Mouse (Mus musculus) mouse trophoblast stem cell (cell line): Measurements from ENCODE around the gene Polr3h.

Source experiments
- in situ Hi-C, 2 experiments: fragments of 300-500 bp; cut with MseI, MboI; formaldehyde crosslinking; loops; 2 replicates in 1 of 2; 3 replicates in 1 of 2; pipeline ENCODE4 v1.15.1; 2025

The Polr3h gene

DNA sequence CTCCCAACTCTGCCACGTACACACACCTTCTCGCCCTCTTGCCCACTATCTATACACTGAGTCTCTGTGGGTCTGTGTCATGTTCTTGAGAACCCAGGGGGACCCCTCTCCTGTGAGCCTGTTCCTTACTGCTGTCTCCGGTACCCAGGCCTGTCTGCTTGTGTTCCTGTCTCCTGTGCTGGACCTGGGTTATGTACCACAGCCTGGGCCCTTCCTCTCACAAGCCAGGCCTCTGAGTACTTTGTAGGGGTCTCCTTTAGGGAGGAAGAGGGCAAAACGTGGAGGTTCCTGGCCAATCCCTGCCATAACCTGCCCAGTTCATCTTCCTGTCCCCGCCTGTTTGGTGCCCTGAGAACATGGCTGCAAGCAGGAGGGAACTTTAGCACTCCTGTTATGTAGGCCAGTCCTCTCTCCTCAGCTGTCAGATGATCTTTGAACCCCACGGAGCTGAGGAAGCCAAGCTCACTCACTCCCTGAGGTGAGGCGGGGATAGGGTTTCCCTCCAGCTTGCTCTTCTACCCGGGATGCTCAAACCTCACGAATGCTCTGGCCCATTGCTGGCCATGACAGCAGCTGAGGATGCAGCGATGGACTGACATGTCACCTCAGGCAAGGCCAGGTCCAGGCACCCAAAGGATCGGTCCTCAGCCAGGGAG is 23.6 kb upstream of the Polr3h start:
- in situ Hi-C loops: loop anchor here (5.0 kb wide), 1 partner anchor 38 kb away; the partner anchor contains the start of gene Xrcc6 (in 2 of the 2)

DNA sequence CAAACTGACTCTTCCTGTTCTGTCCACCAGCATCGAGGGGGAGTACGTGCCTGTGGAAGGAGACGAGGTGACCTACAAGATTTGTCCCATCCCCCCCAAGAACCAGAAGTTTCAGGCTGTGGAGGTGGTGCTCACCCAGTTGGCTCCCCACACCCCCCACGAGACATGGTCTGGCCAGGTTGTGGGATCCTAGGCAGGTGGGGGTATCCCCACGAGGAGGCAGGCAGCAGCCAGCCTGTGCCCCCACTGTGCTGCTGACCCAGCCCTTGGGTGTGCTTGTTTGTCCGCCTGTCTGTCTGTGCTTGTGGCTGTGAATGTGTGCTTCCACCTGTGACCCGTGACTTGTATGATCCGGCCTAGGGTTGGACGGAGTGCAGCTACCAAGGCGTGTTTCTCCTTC is 23.0 kb upstream of the Polr3h start:
- in situ Hi-C loops: no loop called here

DNA sequence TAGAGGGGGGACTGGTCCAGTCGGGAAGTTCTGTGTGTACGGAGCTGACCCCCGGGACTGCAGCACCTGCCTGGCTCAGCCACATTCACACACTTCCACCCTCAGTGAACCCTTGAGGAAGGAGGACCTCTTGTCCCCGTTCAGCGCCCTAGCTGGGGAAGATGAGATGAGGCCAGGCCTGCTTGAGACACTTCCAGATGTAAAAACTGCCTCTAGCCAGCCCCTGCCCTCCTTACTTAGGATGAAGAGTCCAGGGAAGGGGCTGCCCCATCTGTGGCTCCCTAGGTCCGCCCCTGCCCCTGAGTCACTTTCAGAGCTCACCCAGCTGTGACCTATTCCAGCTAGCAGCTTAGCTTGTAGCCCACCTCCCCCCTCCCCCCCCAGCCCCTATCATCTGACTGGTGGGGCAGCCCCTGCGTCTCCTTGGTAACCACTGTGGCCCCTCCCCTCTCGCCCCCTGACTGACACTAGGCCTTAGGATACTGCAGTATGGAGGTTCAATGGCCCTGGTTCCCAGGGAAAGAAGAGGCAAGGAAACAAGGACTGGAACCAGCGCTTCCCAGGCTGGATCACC is 17.2 kb upstream of the Polr3h start:
- in situ Hi-C loops: no loop called here

DNA sequence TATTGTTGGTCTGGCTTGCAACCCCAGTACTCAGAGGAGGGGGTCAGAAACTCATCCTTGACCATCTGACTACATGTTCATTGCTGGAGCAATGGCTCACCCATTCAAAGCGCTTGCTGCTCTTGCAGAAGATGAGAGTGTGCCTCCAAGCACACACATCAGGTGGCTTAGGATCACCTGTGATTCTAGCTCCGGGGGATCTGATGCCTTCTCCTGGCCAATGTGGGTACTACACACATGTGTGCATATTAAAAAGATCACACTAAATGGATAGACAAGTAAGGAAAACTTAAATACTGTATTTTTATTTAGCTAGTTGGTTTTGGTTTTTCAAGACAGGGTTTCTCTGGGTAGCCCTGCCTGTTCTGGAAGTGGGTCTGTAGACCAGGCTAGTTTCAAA is 15.0 kb upstream of the Polr3h start:
- in situ Hi-C loops: no loop called here

DNA sequence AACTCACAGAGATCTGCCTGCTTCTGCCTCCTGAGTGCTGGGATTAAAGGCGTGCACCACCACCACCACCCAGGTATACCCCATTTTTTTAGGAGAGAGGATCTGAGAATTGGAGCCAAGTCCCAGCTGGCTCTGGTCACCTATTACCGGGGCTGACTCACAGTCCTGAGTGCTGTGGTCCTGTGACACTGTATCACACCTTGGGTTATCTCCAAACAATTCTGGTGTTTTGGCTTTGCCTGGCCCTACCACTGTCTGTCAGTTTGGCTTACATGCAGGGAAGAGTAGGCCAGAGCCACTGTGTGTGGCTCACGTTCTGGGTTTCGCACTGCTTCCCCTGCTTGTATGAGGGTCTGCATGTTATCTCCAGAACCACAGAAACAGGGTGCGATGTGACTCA is 14.2 kb upstream of the Polr3h start:
- in situ Hi-C loops: no loop called here

DNA sequence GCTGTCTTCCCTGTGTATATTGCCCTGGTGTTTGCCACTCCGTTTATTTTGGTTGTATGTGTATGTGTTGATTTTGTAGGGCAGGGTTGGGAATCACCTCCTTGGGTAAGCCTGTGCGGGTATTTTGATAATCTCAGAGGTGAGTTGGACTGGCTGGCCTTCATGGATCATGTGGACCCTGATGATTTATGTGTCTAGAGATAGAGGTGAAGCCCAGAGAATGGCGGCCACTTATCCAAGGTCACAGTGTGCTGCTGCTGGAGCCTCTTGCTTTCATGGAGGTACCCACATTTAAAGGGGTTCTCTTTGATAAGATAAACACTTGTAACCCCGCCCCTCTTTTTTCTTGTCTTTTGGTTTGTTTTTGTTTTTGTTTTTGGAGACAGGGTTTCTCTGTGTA is 13.7 kb upstream of the Polr3h start:
- in situ Hi-C loops: no loop called here

DNA sequence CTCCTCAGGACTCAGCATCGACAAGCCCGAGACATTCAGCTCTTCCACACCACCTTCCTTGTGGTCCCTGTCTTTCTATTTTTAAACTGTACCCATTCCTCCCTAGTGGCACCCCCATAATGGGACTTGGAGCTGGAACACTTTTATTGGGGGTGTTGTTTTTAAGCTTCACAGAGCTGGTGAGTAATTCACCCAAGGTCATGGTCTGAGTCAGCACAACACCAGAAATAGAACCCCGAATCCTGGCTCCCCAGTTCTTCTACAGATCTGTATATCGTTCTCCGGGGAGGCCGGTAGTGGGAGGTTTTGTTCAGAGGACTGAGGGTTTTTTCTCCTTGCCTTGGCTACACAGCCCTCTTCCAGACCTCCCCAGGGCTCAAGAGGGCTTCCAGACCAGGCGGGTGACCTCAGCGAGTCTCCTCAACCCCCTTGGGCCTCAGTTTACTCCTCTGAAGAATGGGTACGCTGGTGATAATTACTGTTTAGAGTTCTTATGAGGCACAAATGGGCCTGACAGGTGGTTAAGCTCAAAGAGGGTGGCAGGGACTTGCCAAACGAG is 13.2 kb upstream of the Polr3h start:
- in situ Hi-C loops: no loop called here

DNA sequence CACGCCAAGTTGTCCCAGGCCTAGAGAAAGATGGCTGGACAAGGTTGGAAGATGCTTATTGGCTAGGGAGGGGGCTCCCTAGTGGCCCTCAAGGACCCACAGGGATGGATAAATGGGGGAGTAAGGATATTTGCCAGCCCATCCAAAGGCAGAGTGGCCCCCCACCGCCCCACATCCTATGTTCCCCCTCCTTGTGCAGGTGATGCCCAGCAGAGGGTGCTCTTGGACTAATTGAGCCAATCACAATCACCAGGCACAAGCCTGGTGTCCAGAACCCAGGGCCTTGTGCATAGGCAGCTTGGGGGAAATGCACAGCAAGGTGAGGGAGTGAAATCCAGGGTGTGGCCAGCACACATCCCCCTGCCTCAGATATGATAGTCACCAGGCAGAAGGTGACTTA is 12.2 kb upstream of the Polr3h start:
- in situ Hi-C loops: no loop called here

DNA sequence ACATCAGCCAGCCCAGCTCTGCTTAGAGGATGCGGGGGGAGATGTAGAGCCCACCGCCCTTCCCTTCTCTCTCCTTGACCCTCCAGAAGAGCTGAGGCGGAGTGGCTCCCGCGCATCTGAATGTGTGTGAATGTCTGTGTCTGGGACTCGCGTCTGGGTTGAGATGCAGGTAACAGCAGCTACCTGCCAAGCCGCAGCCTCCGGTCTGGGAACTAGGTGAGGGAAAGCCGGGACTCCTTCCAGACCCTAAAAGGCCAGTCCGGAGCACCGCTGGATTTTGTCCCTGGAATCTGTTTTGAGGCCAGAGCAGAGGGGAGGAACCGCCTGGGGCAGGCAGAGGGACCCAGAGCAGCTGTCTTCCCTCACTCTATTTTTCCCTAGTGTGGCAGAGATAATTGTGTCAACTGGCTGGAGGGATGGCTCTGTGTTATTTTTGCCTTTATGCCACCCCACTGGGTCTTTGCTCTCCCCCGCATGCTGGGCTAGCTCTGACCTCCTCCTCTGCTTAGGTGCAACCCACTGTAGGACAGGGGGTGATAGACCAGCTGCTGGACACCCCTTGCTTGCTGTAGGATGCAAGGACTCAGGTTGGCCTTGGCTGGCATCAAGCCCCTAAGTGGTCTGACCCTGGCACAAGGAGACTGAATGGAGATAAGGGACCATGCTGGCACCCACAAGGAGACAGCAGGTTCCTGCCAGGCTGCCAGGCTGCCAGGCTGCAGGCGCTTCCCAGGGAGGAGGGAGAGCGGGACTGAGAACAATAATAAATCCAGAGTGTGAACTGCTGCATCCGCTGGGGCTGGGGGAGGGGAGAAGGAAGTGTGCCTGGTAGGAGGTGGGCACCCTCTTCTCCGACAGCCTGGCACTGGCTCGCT is 11.3 kb upstream of the Polr3h start:
- in situ Hi-C loops: no loop called here

DNA sequence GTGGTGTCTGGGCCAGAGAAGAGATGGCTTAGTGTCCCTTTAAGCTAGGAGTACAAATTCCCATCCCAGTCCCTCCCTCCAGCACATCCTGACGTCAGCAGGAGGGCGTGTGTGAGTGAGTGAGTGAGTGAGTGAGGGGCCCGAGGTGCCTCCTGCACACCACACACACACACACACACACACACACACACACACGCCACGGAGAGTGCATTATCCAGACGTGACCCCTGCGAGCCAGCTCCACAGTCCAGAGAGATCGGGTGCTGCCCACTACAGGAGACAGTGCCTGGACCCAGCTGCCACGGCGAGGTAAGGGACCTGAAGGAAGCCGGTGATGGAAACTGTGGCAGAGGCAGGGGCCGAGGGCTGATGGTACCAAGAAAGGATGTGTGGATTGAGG is 10.6 kb upstream of the Polr3h start, which contains the start of gene Csdc2:
TSS of gene Csdc2 (plus strand) at position 81 of the 400 bp plus-strand sequence.
- in situ Hi-C loops: no loop called here

DNA sequence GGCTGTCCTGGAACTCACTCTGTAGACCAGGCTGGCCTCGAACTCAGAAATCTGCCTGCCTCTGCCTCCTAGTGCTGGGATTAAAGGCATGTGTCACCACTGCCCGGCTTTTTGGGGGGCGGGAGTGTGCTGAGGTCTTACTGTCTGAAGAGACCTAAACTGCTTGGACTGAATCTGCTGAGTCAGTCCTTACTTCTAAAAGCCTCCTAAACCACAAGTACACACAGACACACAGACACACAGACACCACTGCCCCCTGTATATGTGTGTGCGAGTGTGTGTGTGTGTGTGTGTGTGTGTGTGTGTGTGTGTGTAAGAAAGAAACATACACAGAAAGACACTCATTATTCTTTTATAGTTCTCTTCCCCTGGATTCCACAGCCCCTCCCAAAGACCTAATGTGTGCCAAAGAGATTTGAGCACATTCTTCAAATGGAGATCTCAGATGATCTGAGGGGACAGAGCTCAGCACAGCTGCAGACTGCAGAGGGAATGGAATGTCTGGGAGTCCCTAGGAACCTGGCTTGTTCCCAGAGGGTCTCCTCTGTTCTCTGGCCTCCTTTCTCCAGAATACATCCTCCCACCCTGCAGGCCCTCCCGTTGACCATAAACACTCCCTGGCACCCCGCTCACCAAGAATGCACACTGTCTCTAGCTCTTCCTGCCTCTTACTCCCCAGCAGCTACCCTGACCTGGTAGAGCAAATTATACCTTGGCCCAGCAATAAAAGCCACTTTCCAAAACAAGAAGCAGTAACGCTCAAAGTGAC is 10.0 kb upstream of the Polr3h start:
- in situ Hi-C loops: no loop called here

DNA sequence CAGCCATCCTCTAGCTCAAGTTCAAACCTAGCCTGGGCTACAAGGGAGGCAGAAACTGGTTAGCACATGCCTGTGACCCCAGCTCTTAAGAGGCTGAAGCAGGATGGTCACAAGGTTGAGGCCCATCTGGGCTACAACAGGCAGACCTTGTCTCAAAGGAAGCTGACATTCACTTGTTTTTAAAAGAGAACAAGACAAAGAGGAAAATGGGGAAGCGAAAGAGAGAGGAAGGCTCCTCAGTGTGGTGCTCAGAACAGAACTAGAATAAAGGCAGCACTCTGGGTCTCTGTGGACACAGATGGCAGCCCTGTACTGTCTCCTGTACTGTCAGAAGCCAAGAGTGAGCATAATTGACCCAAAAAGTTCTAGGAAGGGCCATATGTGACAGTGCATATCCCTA is 7.9 kb upstream of the Polr3h start:
- in situ Hi-C loops: no loop called here

DNA sequence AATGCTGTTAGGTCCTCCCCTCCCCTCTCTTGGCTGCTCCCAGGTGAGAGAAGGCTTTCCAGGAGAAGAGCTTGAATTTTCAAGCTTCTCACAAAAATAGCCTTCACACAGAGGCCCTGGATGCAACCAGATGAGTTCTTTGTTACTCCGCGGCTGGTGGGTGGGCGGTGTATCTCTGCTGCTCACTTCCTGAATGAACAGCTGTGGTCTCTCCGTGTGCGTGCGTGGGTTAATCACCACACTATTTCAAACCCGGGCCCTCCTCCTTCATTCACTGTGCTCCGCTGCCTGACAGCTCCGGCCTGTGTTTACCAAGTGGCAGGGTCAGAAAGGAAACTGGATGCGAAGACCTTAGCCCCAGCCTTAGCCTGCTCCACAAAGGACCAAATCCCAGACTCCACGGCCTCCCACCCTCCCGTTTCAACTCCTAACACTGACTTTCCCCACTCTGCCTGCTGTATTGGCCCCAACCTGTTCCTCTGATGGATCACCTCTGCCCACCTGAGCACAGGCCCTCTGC is 7.0 kb upstream of the Polr3h start:
- in situ Hi-C loops: no loop called here

DNA sequence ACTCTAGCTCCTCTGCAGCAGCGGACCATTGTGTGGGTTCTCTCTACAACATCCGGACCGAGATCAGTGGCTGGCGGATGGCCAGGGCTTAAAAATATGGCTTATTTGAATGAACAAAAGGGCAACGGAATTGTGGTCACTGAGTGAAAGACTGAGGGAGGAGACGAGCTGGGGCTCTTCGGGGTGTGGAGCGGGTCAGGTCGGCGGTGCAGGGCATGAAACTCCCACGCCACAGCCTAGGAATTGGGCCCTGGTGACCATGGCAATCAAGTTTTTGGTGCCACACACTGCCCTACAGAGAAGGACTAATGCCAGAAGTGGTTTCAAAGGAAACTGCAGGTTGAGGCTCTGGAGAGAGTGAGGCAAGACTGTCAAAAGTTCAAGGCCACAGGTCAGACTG is 2.2 kb upstream of the Polr3h start:
- in situ Hi-C loops: no loop called here

DNA sequence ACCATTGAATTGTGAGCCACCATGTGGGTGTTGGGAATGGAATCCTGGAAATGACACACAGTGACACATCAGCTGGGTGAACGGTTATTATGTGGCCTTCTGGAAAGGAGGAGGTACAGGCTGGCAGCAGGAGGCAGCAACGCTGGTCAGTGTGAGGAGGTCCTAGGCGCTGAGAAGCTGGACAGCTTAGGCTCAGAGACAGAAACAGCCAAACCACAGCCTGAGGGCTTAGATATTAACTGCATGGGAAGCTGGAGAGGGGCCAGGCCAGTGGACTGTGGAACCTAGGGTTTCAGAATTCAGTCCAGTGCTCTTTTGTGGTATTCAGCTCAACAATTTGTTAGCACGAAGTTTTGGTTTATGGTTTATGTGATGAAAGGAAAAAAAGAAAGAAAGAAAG is 1.7 kb upstream of the Polr3h start:
- in situ Hi-C loops: no loop called here

DNA sequence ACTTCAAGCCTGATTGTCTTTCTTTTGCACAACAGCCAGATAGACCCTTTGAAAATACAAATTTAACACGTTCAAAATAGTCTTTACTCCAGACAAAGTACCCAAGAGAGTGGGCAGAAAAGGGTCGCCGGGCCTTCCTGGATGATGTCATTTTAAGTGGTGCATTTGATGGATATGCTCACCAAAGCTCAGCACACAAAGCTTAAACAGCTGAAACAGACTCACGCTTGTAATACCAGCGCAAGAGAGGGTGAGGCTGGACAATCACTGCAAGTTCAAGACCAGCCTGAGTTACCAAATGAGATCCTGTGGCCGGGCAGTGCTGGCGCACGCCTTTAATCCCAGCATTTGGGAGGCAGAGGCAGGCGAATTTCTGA is 394 bp upstream of the Polr3h start:
- in situ Hi-C loops: no loop called here

DNA sequence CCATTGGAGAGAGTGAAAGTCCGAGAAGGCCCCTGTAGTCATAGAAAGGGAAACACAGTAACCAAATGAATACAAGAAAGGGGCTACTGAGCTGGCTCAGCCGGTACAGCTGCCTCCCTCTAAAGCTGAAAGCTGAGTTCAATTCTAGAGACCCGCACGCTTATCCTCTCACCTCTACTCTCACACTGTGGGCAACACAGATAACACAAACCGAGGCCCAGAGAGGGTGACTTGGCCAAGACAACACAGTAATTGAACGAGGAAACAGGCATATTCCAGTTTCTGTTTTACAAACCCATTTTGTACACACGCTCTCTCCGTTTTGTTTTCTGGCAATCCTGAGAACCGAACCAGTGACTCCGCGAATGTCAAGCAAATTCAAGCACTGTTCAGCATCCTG is 1.1 kb downstream of the Polr3h start:
- in situ Hi-C loops: no loop called here

DNA sequence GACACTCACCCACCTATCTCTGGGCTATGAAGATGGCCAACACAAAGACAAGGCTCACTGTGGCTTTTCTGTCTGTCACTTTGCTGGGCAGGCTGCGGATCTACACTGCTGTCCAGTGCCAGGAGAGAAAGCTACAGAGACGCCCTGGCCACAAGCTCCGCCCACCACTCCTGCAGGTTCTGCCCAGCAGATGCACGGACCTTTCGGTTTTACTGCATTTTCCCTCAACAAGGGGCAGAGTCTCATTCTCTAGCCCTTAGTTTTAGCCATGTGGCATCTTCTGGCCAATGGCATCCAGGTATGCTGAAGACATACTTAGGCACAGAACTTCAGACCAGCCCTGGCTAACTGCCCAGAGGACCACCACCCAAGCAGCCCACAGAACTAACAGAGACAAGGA is 4.8 kb downstream of the Polr3h start:
- in situ Hi-C loops: no loop called here

DNA sequence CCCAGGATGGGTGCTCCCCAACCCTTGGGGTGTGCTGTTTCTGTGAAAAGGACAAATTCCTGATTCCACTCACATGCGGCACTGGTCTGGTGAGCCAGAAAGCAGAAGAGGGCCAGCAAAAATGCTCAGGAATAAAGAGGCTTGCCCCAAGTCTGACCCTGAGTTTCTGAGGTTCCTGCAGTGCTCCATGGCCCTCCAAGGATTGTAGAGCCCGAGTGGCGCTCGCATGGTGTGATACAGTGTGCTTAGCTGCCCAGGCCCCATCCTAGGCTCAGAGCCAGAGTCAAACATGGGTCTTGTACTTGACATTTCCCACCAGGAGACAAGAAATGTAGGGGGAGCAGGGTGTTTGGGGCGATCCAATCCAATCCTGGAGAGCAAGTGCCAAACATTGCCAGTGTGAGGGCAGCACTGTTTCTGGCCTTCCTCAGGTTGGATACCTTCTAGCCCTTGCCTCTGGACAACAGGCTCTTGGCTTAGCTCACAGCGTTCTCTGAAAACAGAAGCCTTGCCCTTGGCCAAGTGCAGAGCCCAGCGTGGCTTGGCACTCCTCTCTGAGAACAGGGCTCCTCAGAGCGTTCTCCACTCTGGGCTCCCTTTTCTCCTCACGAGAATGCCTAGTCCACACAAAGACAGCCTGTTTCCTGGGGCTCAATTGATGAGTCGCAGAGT is 5.4 kb downstream of the Polr3h start:
- in situ Hi-C loops: no loop called here

DNA sequence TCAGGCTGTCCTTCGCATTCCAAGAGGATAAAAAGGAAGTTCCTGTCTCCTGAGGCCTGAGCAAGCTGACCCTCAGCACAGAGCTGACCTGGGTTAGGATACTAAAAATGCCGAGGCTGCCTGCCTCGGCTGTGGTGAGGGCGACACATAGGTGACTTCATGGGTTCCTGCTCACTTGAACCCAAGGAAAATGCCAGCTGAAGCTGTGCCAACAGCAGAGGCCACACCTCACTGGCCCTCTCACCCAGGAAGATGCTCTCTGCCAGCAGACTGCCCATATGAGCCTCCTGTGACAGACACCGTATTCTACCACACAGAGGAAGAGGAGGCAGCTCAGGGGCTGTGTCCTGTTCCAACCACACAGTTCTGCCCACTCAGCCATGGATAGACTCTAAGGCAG is 7.0 kb downstream of the Polr3h start:
- in situ Hi-C loops: no loop called here
